ENCODE assay signal across 21 mouse cellular contexts in the genomic region with DNA sequence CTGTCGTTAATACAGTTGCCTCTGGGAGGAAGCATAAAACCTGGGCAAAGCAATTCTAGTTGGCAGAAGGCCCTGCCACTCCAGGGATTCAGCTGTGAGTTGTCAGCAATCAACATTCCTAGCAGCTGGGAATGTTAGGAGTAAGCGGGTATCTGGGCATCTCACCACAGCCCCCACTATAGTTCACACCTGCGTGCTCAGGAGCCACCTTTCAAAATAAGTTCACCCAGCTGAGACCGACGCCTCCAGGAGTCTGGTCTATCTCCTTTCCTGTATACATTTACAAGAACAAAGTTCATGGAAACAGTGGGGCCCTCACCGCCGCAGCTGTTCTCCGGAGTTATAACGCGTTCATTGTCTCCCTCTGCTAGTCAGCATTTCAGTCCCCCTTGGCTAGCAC.
DNase-seq lines count a peak whose midpoint lies in the region; ATAC-seq and TF ChIP-seq lines count a peak whose summit lies in the region.
"Had no signal": no experiment of that assay in that cellular context is flagged by ENCODE, and none has a peak within 500 bp of the region (broad histone marks: within the 10 kb centered on the region; RNA-seq: fewer than 3 reads in every experiment).

No protein-coding gene starts in this region.

- ATAC-seq in heart, embryonic 16.5 days (replicated peaks; ENCODE audit: extremely low read depth, insufficient read depth, low FRiP score): 0 out of 2 replicates have a peak, but pooled peaks have one; percentile 41
- ATAC-seq in limb, embryonic 13.5 days (ENCODE audit: low FRiP score, low read depth): peak; percentile 91
- ATAC-seq in midbrain, embryonic 14.5 days (ENCODE audit: low FRiP score, low TSS enrichment): no peak

- H3K4me2 ChIP-seq in heart, embryonic 16.5 days (ENCODE audit: low read depth, low read length): no peak overlapping the region
- H3K4me2 ChIP-seq in limb, embryonic 13.5 days (replicated peaks): no peak overlapping the region
- H3K4me2 ChIP-seq in midbrain, embryonic 14.5 days (ENCODE audit: low read length): no peak overlapping the region
- H3K4me2 ChIP-seq: heart, embryonic 15.5 days; hindbrain, embryonic 12.5 days; limb, embryonic 15.5 days; lung, embryonic 15.5 days; stomach, embryonic 15.5 days had no signal

- no peaks in the 10 kb centered on the region for H3K9me3 ChIP-seq in heart, embryonic 16.5 days (replicated peaks; ENCODE audit: control insufficient read depth, low read length)
- H3K9me3 ChIP-seq in limb, embryonic 13.5 days: no peaks in the 10 kb centered on the region
- no peaks in the 10 kb centered on the region for H3K9me3 ChIP-seq in limb, embryonic 10.5 days (replicated peaks)
- H3K9me3 ChIP-seq in midbrain, embryonic 14.5 days (ENCODE audit: control insufficient read depth, low read length): no peaks in the 10 kb centered on the region
- H3K9me3 ChIP-seq: heart, embryonic 15.5 days; hindbrain, embryonic 12.5 days; limb, embryonic 15.5 days; lung, embryonic 15.5 days; stomach, embryonic 15.5 days had no signal

- no peak for DNase-seq in heart, postnatal 14 days
- no peak for DNase-seq in limb, embryonic 10.5 days (ENCODE audit: low spot score)
- DNase-seq in Muller cell, postnatal 12 days (ENCODE audit: inconsistent ontology term): peak; percentile 26
- peak; percentile 42 for DNase-seq in brain, embryonic 14.5 days (ENCODE audit: low read depth)
- no peak for DNase-seq in midbrain, embryonic 14.5 days
- DNase-seq: adrenal gland, postnatal 36 days; cerebellum, adult 9-11 months; gastrocnemius, adult 2 months; heart, adult 18-20 months; kidney, adult 2 months; spleen, adult 18-20 months; thymus, postnatal 14 days had no signal

- no peak for TF ChIP-seq POLR2A in brain, embryonic 14.5 days (IDR thresholded peaks at IDR 0.05; ENCODE audit: borderline replicate concordance, extremely low read depth, insufficient read depth, insufficient read length, poor library complexity, severe bottlenecking)

- no peak overlapping the region for H3K27ac ChIP-seq in heart, embryonic 16.5 days (ENCODE audit: low read length)
- H3K27ac ChIP-seq in limb, embryonic 13.5 days: no peak overlapping the region; the same call in 1 of the 2 replicates
- H3K27ac ChIP-seq in limb, embryonic 10.5 days: no peak overlapping the region
- H3K27ac ChIP-seq in midbrain, embryonic 14.5 days (replicated peaks; ENCODE audit: low read depth, low read length): no peak overlapping the region
- H3K27ac ChIP-seq: gastrocnemius, adult 2 months; heart, embryonic 15.5 days; hindbrain, embryonic 12.5 days; layer of hippocampus, adult 2 months; limb, embryonic 15.5 days; lung, embryonic 15.5 days; stomach, embryonic 15.5 days had no signal

- 56% methylated on average over 10 of the region's 10 CpGs for WGBS in heart, embryonic 16.5 days
- 44% methylated on average over 10 of the region's 10 CpGs for WGBS in limb, embryonic 13.5 days
- 91% methylated on average over 10 of the region's 10 CpGs for WGBS in limb, embryonic 10.5 days
- WGBS in midbrain, embryonic 14.5 days: 95% methylated on average over 10 of the region's 10 CpGs

- TF ChIP-seq CTCF in brain, embryonic 14.5 days (IDR thresholded peaks at IDR 0.05; ENCODE audit: borderline replicate concordance, extremely low read depth, insufficient read depth, insufficient read length): no peak

- H3K9ac ChIP-seq in heart, embryonic 16.5 days (ENCODE audit: low read length): no peak overlapping the region
- H3K9ac ChIP-seq in limb, embryonic 13.5 days: no peak overlapping the region
- no peak overlapping the region for H3K9ac ChIP-seq in midbrain, embryonic 14.5 days (replicated peaks; ENCODE audit: low read length)
- H3K9ac ChIP-seq: heart, embryonic 15.5 days; hindbrain, embryonic 12.5 days; limb, embryonic 15.5 days; lung, embryonic 15.5 days; stomach, embryonic 15.5 days had no signal

- H3K4me3 ChIP-seq in heart, embryonic 16.5 days (ENCODE audit: low read length): no peak overlapping the region
- H3K4me3 ChIP-seq in limb, embryonic 13.5 days: no peak overlapping the region
- no peak overlapping the region for H3K4me3 ChIP-seq in limb, embryonic 10.5 days
- no peak overlapping the region for H3K4me3 ChIP-seq in midbrain, embryonic 14.5 days (replicated peaks; ENCODE audit: low read depth, low read length)
- H3K4me3 ChIP-seq: erythroblast, embryonic 14.5 days; gastrocnemius, adult 2 months; heart, embryonic 15.5 days; hindbrain, embryonic 12.5 days; layer of hippocampus, adult 2 months; limb, embryonic 15.5 days; lung, embryonic 15.5 days; stomach, embryonic 15.5 days had no signal

- H3K27me3 ChIP-seq in heart, embryonic 16.5 days (ENCODE audit: control insufficient read depth, insufficient read depth, low read length): no peaks in the 10 kb centered on the region
- no peaks in the 10 kb centered on the region for H3K27me3 ChIP-seq in limb, embryonic 13.5 days
- no peaks in the 10 kb centered on the region for H3K27me3 ChIP-seq in limb, embryonic 10.5 days (ENCODE audit: low read depth, poor library complexity, severe bottlenecking)
- H3K27me3 ChIP-seq in midbrain, embryonic 14.5 days (ENCODE audit: control insufficient read depth, insufficient read depth, low read length): no peaks in the 10 kb centered on the region
- H3K27me3 ChIP-seq: heart, embryonic 15.5 days; hindbrain, embryonic 12.5 days; limb, embryonic 15.5 days; lung, embryonic 15.5 days; stomach, embryonic 15.5 days had no signal

- intact Hi-C loops in heart, postnatal 14 days (cut with DNase I): no loop called here

- H3K4me1 ChIP-seq in heart, embryonic 16.5 days (ENCODE audit: control insufficient read depth, insufficient read depth, low read length): no peaks in the 10 kb centered on the region
- peaks cover 12% of the 10 kb centered on the region for H3K4me1 ChIP-seq in limb, embryonic 13.5 days
- no peaks in the 10 kb centered on the region for H3K4me1 ChIP-seq in limb, embryonic 10.5 days
- H3K4me1 ChIP-seq in midbrain, embryonic 14.5 days (ENCODE audit: control insufficient read depth, insufficient read depth, low read length): no peaks in the 10 kb centered on the region
- H3K4me1 ChIP-seq: heart, embryonic 15.5 days; hindbrain, embryonic 12.5 days; stomach, embryonic 15.5 days had no signal

- H3K36me3 ChIP-seq in heart, embryonic 16.5 days (ENCODE audit: control insufficient read depth, insufficient read depth): no peaks in the 10 kb centered on the region
- no peaks in the 10 kb centered on the region for H3K36me3 ChIP-seq in limb, embryonic 13.5 days
- no peaks in the 10 kb centered on the region for H3K36me3 ChIP-seq in limb, embryonic 10.5 days
- no peaks in the 10 kb centered on the region for H3K36me3 ChIP-seq in midbrain, embryonic 14.5 days (ENCODE audit: control insufficient read depth, insufficient read depth, low read length)
- H3K36me3 ChIP-seq: heart, embryonic 15.5 days; hindbrain, embryonic 12.5 days; limb, embryonic 15.5 days; lung, embryonic 15.5 days; stomach, embryonic 15.5 days had no signal

Comparison
In these comparisons a context has a peak if more than half of its experiments do, and no peak if none do; other contexts are left out.
1. DNase-seq: peak in Muller cell, postnatal 12 days (single experiment) and brain, embryonic 14.5 days (single experiment); none in heart, postnatal 14 days (0 of 2), limb, embryonic 10.5 days (single experiment) and midbrain, embryonic 14.5 days (single experiment).